Mouse (Mus musculus): ENCODE measurements around the gene Crebl2. TPM values are rescaled to one million over a fixed set of nuclear protein-coding genes. Genes with fewer than 3 reads are reported as not detected.

Crebl2 gene
- 0.87 and 1.1 TPM in 2 replicates for polyA plus RNA-seq (2014; fragmentation: Nextera tagmentation; extraction: Ambion mirVana)

- Histone ChIP-seq H3K9ac (ENCODE audit: low read length) (peak within 1 kb of the TSS; percentile 73), H3K4me2 (ENCODE audit: low read depth, low read length, severe bottlenecking) (peak within 1 kb of the TSS; percentile 75), H3K4me3 (ENCODE audit: low read depth, low read length) (peak within 1 kb of the TSS; percentile 59), H3K27ac (ENCODE audit: low read depth, low read length) (no peak within 1 kb of the TSS), H3K27me3 (ENCODE audit: control insufficient read depth, insufficient read depth, low read length) (no peaks in the 10 kb centered on the region), H3K36me3 (ENCODE audit: control insufficient read depth, insufficient read depth, low read length) (no peaks in the 10 kb centered on the region), H3K4me1 (replicated peaks; ENCODE audit: control insufficient read depth, insufficient read depth, low read length) (no peaks in the 10 kb centered on the region; the same call in 1 of the 2 replicates), H3K9me3 (ENCODE audit: control insufficient read depth, low read length) (no peaks in the 10 kb centered on the region)
- under 1% methylated on average over 55 of the region's 58 CpGs for WGBS
- DNase-seq (ENCODE audit: low spot score) (peak; percentile 99), ATAC-seq (replicated peaks; ENCODE audit: low FRiP score) (peak; percentile 98)
These were observed at the start of gene Crebl2 for GRCm38 (mm10) chr6:134829786-134830700. Crebl2 (plus strand) TSS chr6:134830154.

- ATAC-seq (replicated peaks; ENCODE audit: low FRiP score) = no peak
- H3K36me3 ChIP-seq (ENCODE audit: control insufficient read depth, insufficient read depth, low read length) = no peaks in the 10 kb centered on the region
- DNase-seq (ENCODE audit: low spot score) = no peak
- H3K27ac ChIP-seq (ENCODE audit: low read depth, low read length) = no peak overlapping the region
- no peaks in the 10 kb centered on the region for H3K27me3 ChIP-seq (ENCODE audit: control insufficient read depth, insufficient read depth, low read length)
- no peak overlapping the region for H3K4me3 ChIP-seq (ENCODE audit: low read depth, low read length)
- H3K4me2 ChIP-seq (ENCODE audit: low read depth, low read length, severe bottlenecking) = no peak overlapping the region
- no peaks in the 10 kb centered on the region for H3K9me3 ChIP-seq (ENCODE audit: control insufficient read depth, low read length)
- WGBS = 87% methylated on average over 7 of the region's 7 CpGs
- no peak overlapping the region for H3K9ac ChIP-seq (ENCODE audit: low read length)
- H3K4me1 ChIP-seq (replicated peaks; ENCODE audit: control insufficient read depth, insufficient read depth, low read length) = no peaks in the 10 kb centered on the region
These were observed 48.5 kb upstream of the Crebl2 start for GRCm38 (mm10) chr6:134781494-134781913.

- Histone ChIP-seq H3K4me1 (replicated peaks; ENCODE audit: control insufficient read depth, insufficient read depth, low read length) (no peaks in the 10 kb centered on the region), H3K4me3 (ENCODE audit: low read depth, low read length) (no peak overlapping the region), H3K4me2 (ENCODE audit: low read depth, low read length, severe bottlenecking) (no peak overlapping the region), H3K27ac (ENCODE audit: low read depth, low read length) (no peak overlapping the region), H3K27me3 (ENCODE audit: control insufficient read depth, insufficient read depth, low read length) (no peaks in the 10 kb centered on the region), H3K9ac (ENCODE audit: low read length) (no peak overlapping the region), H3K9me3 (ENCODE audit: control insufficient read depth, low read length) (no peaks in the 10 kb centered on the region), H3K36me3 (ENCODE audit: control insufficient read depth, insufficient read depth, low read length) (no peaks in the 10 kb centered on the region)
- WGBS = 92% methylated on average over 7 of the region's 7 CpGs
- ATAC-seq (replicated peaks; ENCODE audit: low FRiP score) (no peak), DNase-seq (ENCODE audit: low spot score) (no peak)
These were observed 47.1 kb upstream of the Crebl2 start for GRCm38 (mm10) chr6:134782900-134783299.

GRCm38 (mm10) chr6:134786426-134786825 lies 43.5 kb upstream of the Crebl2 start:
- Histone ChIP-seq H3K4me1 (replicated peaks; ENCODE audit: control insufficient read depth, insufficient read depth, low read length) (peaks cover 5% of the 10 kb centered on the region; the same call in 1 of the 2 replicates), H3K36me3 (ENCODE audit: control insufficient read depth, insufficient read depth, low read length) (no peaks in the 10 kb centered on the region), H3K27ac (ENCODE audit: low read depth, low read length) (no peak overlapping the region), H3K9ac (ENCODE audit: low read length) (no peak overlapping the region), H3K4me2 (ENCODE audit: low read depth, low read length, severe bottlenecking) (no peak overlapping the region), H3K9me3 (ENCODE audit: control insufficient read depth, low read length) (no peaks in the 10 kb centered on the region), H3K4me3 (ENCODE audit: low read depth, low read length) (no peak overlapping the region), H3K27me3 (ENCODE audit: control insufficient read depth, insufficient read depth, low read length) (no peaks in the 10 kb centered on the region)
- ATAC-seq (replicated peaks; ENCODE audit: low FRiP score) (no peak), DNase-seq (ENCODE audit: low spot score) (no peak)
- 69% methylated on average over 3 of the region's 3 CpGs for WGBS

- Histone ChIP-seq H3K9ac (ENCODE audit: low read length) (no peak overlapping the region), H3K9me3 (ENCODE audit: control insufficient read depth, low read length) (no peaks in the 10 kb centered on the region), H3K4me1 (replicated peaks; ENCODE audit: control insufficient read depth, insufficient read depth, low read length) (peaks cover 13% of the 10 kb centered on the region; the same call in 1 of the 2 replicates), H3K36me3 (ENCODE audit: control insufficient read depth, insufficient read depth, low read length) (no peaks in the 10 kb centered on the region), H3K27me3 (ENCODE audit: control insufficient read depth, insufficient read depth, low read length) (0 out of 2 replicates have a peak, but pooled peaks cover 3% of the 10 kb centered on the region), H3K4me3 (ENCODE audit: low read depth, low read length) (no peak overlapping the region), H3K4me2 (ENCODE audit: low read depth, low read length, severe bottlenecking) (no peak overlapping the region), H3K27ac (ENCODE audit: low read depth, low read length) (no peak overlapping the region)
- ATAC-seq (replicated peaks; ENCODE audit: low FRiP score) (no peak), DNase-seq (ENCODE audit: low spot score) (no peak)
- WGBS = 69% methylated on average over 6 of the region's 6 CpGs
These were observed 40.9 kb upstream of the Crebl2 start for GRCm38 (mm10) chr6:134789100-134789499.

- no peak for ATAC-seq (replicated peaks; ENCODE audit: low FRiP score)
- H3K4me1 ChIP-seq (replicated peaks; ENCODE audit: control insufficient read depth, insufficient read depth, low read length) = peaks cover 14% of the 10 kb centered on the region; the same call in 1 of the 2 replicates
- H3K9ac ChIP-seq (ENCODE audit: low read length) = peak overlapping the region; percentile 95
These were observed 38.5 kb upstream of the Crebl2 start for GRCm38 (mm10) chr6:134791251-134792118.

GRCm38 (mm10) chr6:134792141-134793045 lies 37.6 kb upstream of the Crebl2 start, which contains the start of gene Dusp16:
Dusp16 (minus strand) TSS chr6:134792625.
- DNase-seq (ENCODE audit: low spot score) (peak; percentile 93), ATAC-seq (replicated peaks; ENCODE audit: low FRiP score) (peak; percentile 90)
- H3K36me3 ChIP-seq (ENCODE audit: control insufficient read depth, insufficient read depth, low read length) = no peaks in the 10 kb centered on the region

More at GRCm38 (mm10) chr6:134791251-134792118, 38.5 kb upstream of the Crebl2 start:
- under 1% methylated on average over 45 of the region's 46 CpGs for WGBS
- Histone ChIP-seq H3K4me3 (ENCODE audit: low read depth, low read length) (peak overlapping the region; percentile 89), H3K36me3 (ENCODE audit: control insufficient read depth, insufficient read depth, low read length) (no peaks in the 10 kb centered on the region), H3K9me3 (ENCODE audit: control insufficient read depth, low read length) (no peaks in the 10 kb centered on the region), H3K27ac (ENCODE audit: low read depth, low read length) (peak overlapping the region; percentile 90), H3K27me3 (ENCODE audit: control insufficient read depth, insufficient read depth, low read length) (0 out of 2 replicates have a peak, but pooled peaks cover 3% of the 10 kb centered on the region), H3K4me2 (ENCODE audit: low read depth, low read length, severe bottlenecking) (peak overlapping the region; percentile 74)
- DNase-seq (ENCODE audit: low spot score) = peak; percentile 71

More at GRCm38 (mm10) chr6:134792141-134793045, 37.6 kb upstream of the Crebl2 start, which contains the start of gene Dusp16:
- H3K27ac ChIP-seq (ENCODE audit: low read depth, low read length) = peak within 1 kb of the TSS; percentile 90
- peak within 1 kb of the TSS; percentile 74 for H3K4me2 ChIP-seq (ENCODE audit: low read depth, low read length, severe bottlenecking)
- peak within 1 kb of the TSS; percentile 95 for H3K9ac ChIP-seq (ENCODE audit: low read length)
- under 1% methylated on average over 92 of the region's 108 CpGs for WGBS
- peaks cover 14% of the 10 kb centered on the region; the same call in 1 of the 2 replicates for H3K4me1 ChIP-seq (replicated peaks; ENCODE audit: control insufficient read depth, insufficient read depth, low read length)
- peak within 1 kb of the TSS; percentile 89 for H3K4me3 ChIP-seq (ENCODE audit: low read depth, low read length)
- 0 out of 2 replicates have a peak, but pooled peaks cover 3% of the 10 kb centered on the region for H3K27me3 ChIP-seq (ENCODE audit: control insufficient read depth, insufficient read depth, low read length)
- H3K9me3 ChIP-seq (ENCODE audit: control insufficient read depth, low read length) = no peaks in the 10 kb centered on the region

All from forebrain, embryonic 11.5 days (tissue).